13 mouse cellular contexts compared by ENCODE assay signal in the genomic region with DNA sequence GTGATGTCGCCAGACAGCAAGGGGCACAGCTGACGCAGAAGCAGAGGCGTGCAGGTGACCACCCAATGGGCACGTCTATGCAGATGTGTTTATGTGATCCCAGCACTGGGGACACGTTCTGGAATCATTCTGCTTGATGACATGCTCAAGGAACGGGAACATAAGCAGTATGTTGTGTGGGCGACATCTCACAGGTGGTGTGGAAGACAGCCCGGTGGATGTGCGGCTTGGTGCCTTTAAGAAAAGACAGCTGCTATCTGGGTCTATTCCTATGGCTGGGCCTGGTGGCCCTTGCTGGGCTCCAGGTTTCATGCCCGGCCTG.
DNase-seq lines count a peak whose midpoint lies in the region; ATAC-seq lines count a peak whose summit lies in the region.
"Had no signal": no experiment of that assay in that cellular context is flagged by ENCODE, and none has a peak within 500 bp of the region (broad histone marks: within the 10 kb centered on the region; RNA-seq: fewer than 3 reads in every experiment).

No protein-coding gene starts in this region.

- peaks cover 23% of the 10 kb centered on the region for H3K4me1 ChIP-seq in midbrain, embryonic 12.5 days
- H3K4me1 ChIP-seq in midbrain, embryonic 11.5 days (ENCODE audit: control insufficient read depth, insufficient read depth, low read length): peaks cover 14% of the 10 kb centered on the region
- H3K4me1 ChIP-seq in hindbrain, embryonic 12.5 days: peaks cover 21% of the 10 kb centered on the region

- no peak overlapping the region for H3K4me3 ChIP-seq in midbrain, embryonic 12.5 days
- H3K4me3 ChIP-seq in midbrain, embryonic 11.5 days (ENCODE audit: low read depth, low read length): no peak overlapping the region
- no peak overlapping the region for H3K4me3 ChIP-seq in hindbrain, embryonic 12.5 days
- H3K4me3 ChIP-seq: embryonic facial prominence, embryonic 12.5 days; stomach, embryonic 15.5 days had no signal

- no peaks in the 10 kb centered on the region for H3K9me3 ChIP-seq in midbrain, embryonic 12.5 days
- no peaks in the 10 kb centered on the region; the same call in 1 of the 2 replicates for H3K9me3 ChIP-seq in midbrain, embryonic 11.5 days (ENCODE audit: control insufficient read depth, low read length)
- 0 out of 2 replicates have a peak, but pooled peaks cover 8% of the 10 kb centered on the region for H3K9me3 ChIP-seq in hindbrain, embryonic 12.5 days (replicated peaks)
- H3K9me3 ChIP-seq: embryonic facial prominence, embryonic 12.5 days; stomach, embryonic 15.5 days had no signal

- peak overlapping the region; percentile 58 for H3K27ac ChIP-seq in midbrain, embryonic 12.5 days (replicated peaks)
- no peak overlapping the region for H3K27ac ChIP-seq in midbrain, embryonic 11.5 days (ENCODE audit: low read depth, low read length)
- peak overlapping the region; percentile 36; the same call in 1 of the 2 replicates for H3K27ac ChIP-seq in hindbrain, embryonic 12.5 days
- H3K27ac ChIP-seq: embryonic facial prominence, embryonic 12.5 days; kidney, postnatal 0 days; stomach, embryonic 15.5 days had no signal

- DNase-seq in midbrain, embryonic 11.5 days (ENCODE audit: low spot score, missing footprints): no peak
- peak; percentile 76 to 90 for DNase-seq in left cerebral cortex, postnatal 25 days (ENCODE audit: low spot score in 2 of 2)
- DNase-seq in right cerebral cortex, postnatal 14 days: peak; percentile 50
- DNase-seq in liver: no peak
- DNase-seq in thymus, postnatal 10 days (ENCODE audit: low spot score in 2 of 2): no peak
- no peak for DNase-seq in cerebellum, adult 11 months
- DNase-seq: gastrocnemius, postnatal 25 days; heart, postnatal 10 days had no signal

- H3K27me3 ChIP-seq in midbrain, embryonic 12.5 days: peaks cover 15% of the 10 kb centered on the region
- 0 out of 2 replicates have a peak, but pooled peaks cover 2% of the 10 kb centered on the region for H3K27me3 ChIP-seq in midbrain, embryonic 11.5 days (ENCODE audit: control insufficient read depth, insufficient read depth, low read length)
- peaks cover 17% of the 10 kb centered on the region; the same call in 1 of the 2 replicates for H3K27me3 ChIP-seq in hindbrain, embryonic 12.5 days
- H3K27me3 ChIP-seq: stomach, embryonic 15.5 days had no signal

- no peaks in the 10 kb centered on the region for H3K36me3 ChIP-seq in midbrain, embryonic 12.5 days
- H3K36me3 ChIP-seq in midbrain, embryonic 11.5 days (ENCODE audit: control insufficient read depth, insufficient read depth, low read length): no peaks in the 10 kb centered on the region
- no peaks in the 10 kb centered on the region for H3K36me3 ChIP-seq in hindbrain, embryonic 12.5 days
- H3K36me3 ChIP-seq: embryonic facial prominence, embryonic 12.5 days; stomach, embryonic 15.5 days had no signal

- no peak overlapping the region for H3K4me2 ChIP-seq in midbrain, embryonic 12.5 days (replicated peaks)
- no peak overlapping the region for H3K4me2 ChIP-seq in midbrain, embryonic 11.5 days
- H3K4me2 ChIP-seq in hindbrain, embryonic 12.5 days (replicated peaks): no peak overlapping the region
- H3K4me2 ChIP-seq: embryonic facial prominence, embryonic 12.5 days; stomach, embryonic 15.5 days had no signal

- WGBS in midbrain, embryonic 12.5 days: 42% methylated on average over 10 of the region's 10 CpGs
- WGBS in midbrain, embryonic 11.5 days: 46% methylated on average over 10 of the region's 10 CpGs
- WGBS in hindbrain, embryonic 12.5 days: 35% methylated on average over 10 of the region's 10 CpGs

- no peak overlapping the region for H3K9ac ChIP-seq in midbrain, embryonic 12.5 days (replicated peaks)
- no peak overlapping the region for H3K9ac ChIP-seq in midbrain, embryonic 11.5 days (ENCODE audit: low read length)
- no peak overlapping the region for H3K9ac ChIP-seq in hindbrain, embryonic 12.5 days
- H3K9ac ChIP-seq: embryonic facial prominence, embryonic 12.5 days; stomach, embryonic 15.5 days had no signal

- intact Hi-C loops in left cerebral cortex, postnatal 25 days (cut with DNase I): no loop called here

- ATAC-seq in midbrain, embryonic 12.5 days (ENCODE audit: low FRiP score, low read depth): no peak; the same call in 1 of the 2 replicates
- no peak; the same call in 1 of the 2 replicates for ATAC-seq in midbrain, embryonic 11.5 days (ENCODE audit: low FRiP score)
- peak; percentile 27; the same call in 1 of the 2 replicates for ATAC-seq in hindbrain, embryonic 12.5 days (ENCODE audit: low FRiP score)

Comparison
In these comparisons a context has a peak if more than half of its experiments do, and no peak if none do; other contexts are left out.
1. DNase-seq: peak in left cerebral cortex, postnatal 25 days (2 of 2) and right cerebral cortex, postnatal 14 days (single experiment); none in midbrain, embryonic 11.5 days (single experiment), liver (single experiment), thymus, postnatal 10 days (0 of 2) and cerebellum, adult 11 months (single experiment).